Mouse (Mus musculus) CH12.LX (cell line): Measurements from ENCODE around the gene Itga4. TPM values are rescaled to one million over a fixed set of nuclear protein-coding genes. Genes with fewer than 3 reads are reported as not detected.

Source experiments
- DNase-seq: peaks from one replicate; pipeline ENCODE4 v3.0.0-alpha.2; 2013; ENCODE audit errors: extremely low read depth
- H3K27ac ChIP-seq: 2 replicates; pipeline ENCODE4 v1.5.1; 2012; ENCODE audit warnings: low read depth, mild to moderate bottlenecking, control low read depth, moderate library complexity; ENCODE audit not compliant: insufficient read depth
- H3K27me3 ChIP-seq: replicated peaks from 2 replicates; pipeline ENCODE3; 2012; ENCODE audit warnings: inconsistent platforms
- H3K36me3 ChIP-seq, 2 experiments: replicated peaks in 1 of 2; 2 replicates each; pipeline versions ENCODE3 to v1.6.1; 2012; ENCODE audit warnings: inconsistent platforms in 1 of 2, low read length in 1 of 2, mild to moderate bottlenecking in 1 of 2, mixed read lengths in 1 of 2, moderate library complexity in 1 of 2; ENCODE audit not compliant: control insufficient read depth in 1 of 2, insufficient read depth in 1 of 2
- H3K4me1 ChIP-seq, 2 experiments: 2 replicates each; pipeline ENCODE4 v1.6.1; 2012; ENCODE audit warnings: inconsistent platforms in 1 of 2, moderate library complexity in 1 of 2; ENCODE audit not compliant: insufficient read depth in 2 of 2, control insufficient read depth in 1 of 2
- H3K4me2 ChIP-seq: 2 replicates; pipeline ENCODE4 v1.6.1; 2012; ENCODE audit warnings: low read depth, mild to moderate bottlenecking, control low read depth; ENCODE audit not compliant: poor library complexity, insufficient read depth, severe bottlenecking
- H3K4me3 ChIP-seq, 3 experiments: fragments of 150-350 bp in 1 of 3; sonication (generic) in 1 of 3; replicated peaks in 1 of 3; 2 replicates each; pipeline versions ENCODE3 to v1.5.1; 2011 to 2012; ENCODE audit warnings: low read depth in 2 of 3, low read length in 2 of 3, mild to moderate bottlenecking in 2 of 3, moderate library complexity in 2 of 3, control low read depth in 1 of 3, improper control_type of control experiment in 1 of 3, inconsistent platforms in 1 of 3, mixed read lengths in 1 of 3; ENCODE audit not compliant: poor library complexity in 1 of 3
- H3K79me2 ChIP-seq: replicated peaks from 2 replicates; pipeline ENCODE4 v1.6.1; 2012; ENCODE audit warnings: mild to moderate bottlenecking, moderate library complexity; ENCODE audit not compliant: control insufficient read depth, poor library complexity, insufficient read depth, severe bottlenecking; ENCODE audit errors: extremely low read depth
- H3K9ac ChIP-seq: 2 replicates; pipeline ENCODE4 v1.6.1; 2012; ENCODE audit warnings: low read depth, mild to moderate bottlenecking, control low read depth, moderate library complexity; ENCODE audit not compliant: insufficient read depth
- H3K9me3 ChIP-seq: replicated peaks from 2 replicates; pipeline ENCODE3; 2012; ENCODE audit warnings: low read length, inconsistent platforms, mixed read lengths
- BHLHE40 ChIP-seq: IDR thresholded peaks from 2 replicates; pipeline ENCODE4 v1.6.1; 2011; ENCODE audit warnings: mild to moderate bottlenecking, low read depth, low read length, improper control_type of control experiment
- CHD1 ChIP-seq: IDR thresholded peaks from 2 replicates; pipeline ENCODE4 v1.6.1; 2012; ENCODE audit warnings: low read depth, low read length, improper control_type of control experiment, inconsistent platforms
- E2F4 ChIP-seq: IDR thresholded peaks from 2 replicates; pipeline ENCODE4 v1.6.1; 2011; ENCODE audit warnings: low read depth, low read length, improper control_type of control experiment; ENCODE audit not compliant: insufficient replicate concordance
- ELF1 ChIP-seq: IDR thresholded peaks from 2 replicates; pipeline ENCODE4 v1.6.1; 2014; ENCODE audit warnings: low read depth, mild to moderate bottlenecking, inconsistent platforms, low read length, improper control_type of control experiment
- EP300 ChIP-seq: IDR thresholded peaks from 2 replicates; pipeline ENCODE4 v1.6.1; 2011; ENCODE audit warnings: low read length, improper control_type of control experiment
- ETS1 ChIP-seq: conservative IDR thresholded peaks from 2 replicates; pipeline ENCODE4 v1.6.1; 2012; ENCODE audit warnings: low read depth, mild to moderate bottlenecking, inconsistent platforms, low read length, improper control_type of control experiment, moderate library complexity
- HCFC1 ChIP-seq: IDR thresholded peaks from 2 replicates; pipeline ENCODE4 v1.6.1; 2012; ENCODE audit warnings: low read depth, mild to moderate bottlenecking, inconsistent platforms, low read length, improper control_type of control experiment
- IRF4 ChIP-seq: IDR thresholded peaks from 2 replicates; pipeline ENCODE4 v1.6.1; 2014; ENCODE audit warnings: low read depth, mild to moderate bottlenecking, inconsistent platforms, low read length, improper control_type of control experiment
- JUN ChIP-seq: IDR thresholded peaks from 2 replicates; pipeline ENCODE4 v1.6.1; 2011; ENCODE audit warnings: low read depth, mild to moderate bottlenecking, low read length, improper control_type of control experiment, moderate library complexity; ENCODE audit not compliant: insufficient read depth
- JUND ChIP-seq: conservative IDR thresholded peaks from 2 replicates; pipeline ENCODE4 v1.6.1; 2011; ENCODE audit warnings: low read depth, low read length, improper control_type of control experiment
- KAT2A ChIP-seq: IDR thresholded peaks from 2 replicates; pipeline ENCODE4 v1.6.1; 2012; ENCODE audit warnings: low read length, improper control_type of control experiment, inconsistent platforms; ENCODE audit not compliant: insufficient replicate concordance
- MAFK ChIP-seq: IDR thresholded peaks from 2 replicates; pipeline ENCODE4 v1.6.1; 2011; ENCODE audit warnings: low read length, improper control_type of control experiment; ENCODE audit not compliant: insufficient replicate concordance
- MAX ChIP-seq: IDR thresholded peaks from 2 replicates; pipeline ENCODE4 v1.6.1; 2011; ENCODE audit warnings: low read length, improper control_type of control experiment
- MEF2A ChIP-seq: IDR thresholded peaks from 2 replicates; pipeline ENCODE4 v1.6.1; 2014; ENCODE audit warnings: low read depth, mild to moderate bottlenecking, inconsistent platforms, low read length, improper control_type of control experiment, borderline replicate concordance
- MXI1 ChIP-seq: IDR thresholded peaks from 2 replicates; pipeline ENCODE4 v1.6.1; 2011; ENCODE audit warnings: mild to moderate bottlenecking, low read depth, low read length, improper control_type of control experiment
- NELFE ChIP-seq: IDR thresholded peaks from 2 replicates; pipeline ENCODE4 v1.6.1; 2011; ENCODE audit warnings: low read depth, low read length, improper control_type of control experiment
- NRF1 ChIP-seq: IDR thresholded peaks from 2 replicates; pipeline ENCODE4 v1.6.1; 2014; ENCODE audit warnings: low read depth, mild to moderate bottlenecking, inconsistent platforms, low read length, improper control_type of control experiment, moderate library complexity
- POLR2A ChIP-seq: IDR thresholded peaks from 2 replicates; pipeline ENCODE4 v1.6.1; 2011; ENCODE audit warnings: low read depth, mild to moderate bottlenecking, improper control_type of control experiment, low read length
- POLR2AphosphoS2 ChIP-seq: IDR thresholded peaks from 2 replicates; pipeline ENCODE4 v1.6.1; 2011; ENCODE audit warnings: low read depth, low read length, improper control_type of control experiment
- RCOR1 ChIP-seq: conservative IDR thresholded peaks from 2 replicates; pipeline ENCODE4 v1.6.1; 2012; ENCODE audit warnings: low read depth, mild to moderate bottlenecking, inconsistent platforms, low read length, improper control_type of control experiment
- SIN3A ChIP-seq: IDR thresholded peaks from 2 replicates; pipeline ENCODE4 v1.6.1; 2012; ENCODE audit warnings: low read length, improper control_type of control experiment, inconsistent platforms
- SMC3 ChIP-seq: IDR thresholded peaks from 2 replicates; pipeline ENCODE4 v1.6.1; 2011; ENCODE audit warnings: low read depth, low read length, improper control_type of control experiment
- TCF12 ChIP-seq: IDR thresholded peaks from 2 replicates; pipeline ENCODE4 v1.6.1; 2014; ENCODE audit warnings: low read depth, mild to moderate bottlenecking, inconsistent platforms, low read length, improper control_type of control experiment
- UBTF ChIP-seq: IDR thresholded peaks from 2 replicates; pipeline ENCODE4 v1.6.1; 2012; ENCODE audit warnings: low read depth, mild to moderate bottlenecking, inconsistent platforms, low read length, improper control_type of control experiment, moderate library complexity
- USF1 ChIP-seq: IDR thresholded peaks from 2 replicates; pipeline ENCODE4 v1.6.1; 2014; ENCODE audit warnings: low read depth, mild to moderate bottlenecking, inconsistent platforms, low read length, improper control_type of control experiment
- ZC3H11A ChIP-seq: IDR thresholded peaks from 2 replicates; pipeline ENCODE4 v1.6.1; 2012; ENCODE audit warnings: low read depth, mild to moderate bottlenecking, inconsistent platforms, low read length, improper control_type of control experiment
- ZKSCAN1 ChIP-seq: IDR thresholded peaks from 2 replicates; pipeline ENCODE4 v1.6.1; 2012; ENCODE audit warnings: low read depth, inconsistent platforms, low read length, improper control_type of control experiment, borderline replicate concordance
- ZNF384 ChIP-seq: IDR thresholded peaks from 2 replicates; pipeline ENCODE4 v1.6.1; 2012; ENCODE audit warnings: low read depth, low read length, improper control_type of control experiment, inconsistent platforms
- dilution Hi-C: fragments of 300-500 bp; cut with MboI; formaldehyde crosslinking; loops from 2 replicates; pipeline ENCODE4 v1.14.3; 2020; ENCODE audit warnings: low sequenced_read_pairs; ENCODE audit not compliant: extremely low pct_unique_long_range_greater_than_20kb, extremely low pct_ligation_motif_present
- in situ Hi-C: fragments of 300-500 bp; cut with MboI; formaldehyde crosslinking; loops from 3 replicates; pipeline ENCODE4 v1.14.3; 2019; ENCODE audit warnings: low sequenced_read_pairs, low pct_ligation_motif_present, low pct_unique_long_range_greater_than_20kb, mixed read lengths
- polyA plus RNA-seq: library from polyadenylated mRNA; unstranded; fragments of >175 nt; gene quantifications from 2 replicates; pipeline ENCODE4 v1.2.1, GENCODE M21; 2012; ENCODE audit warnings: low read depth; ENCODE audit not compliant: insufficient read length
- total RNA-seq, 2 experiments: library from RNA; depleted of rRNA; stranded (reverse); fragments of 300-350 nt in 1 of 2; fragments of >200 nt in 1 of 2; gene quantifications; 2 replicates each; pipeline ENCODE4 v1.2.3; 2012 to 2014

The Itga4 gene
- total and polyA plus RNA-seq, 3 experiments, result 51.2 to 79.3 (median 54.3) TPM

DNA sequence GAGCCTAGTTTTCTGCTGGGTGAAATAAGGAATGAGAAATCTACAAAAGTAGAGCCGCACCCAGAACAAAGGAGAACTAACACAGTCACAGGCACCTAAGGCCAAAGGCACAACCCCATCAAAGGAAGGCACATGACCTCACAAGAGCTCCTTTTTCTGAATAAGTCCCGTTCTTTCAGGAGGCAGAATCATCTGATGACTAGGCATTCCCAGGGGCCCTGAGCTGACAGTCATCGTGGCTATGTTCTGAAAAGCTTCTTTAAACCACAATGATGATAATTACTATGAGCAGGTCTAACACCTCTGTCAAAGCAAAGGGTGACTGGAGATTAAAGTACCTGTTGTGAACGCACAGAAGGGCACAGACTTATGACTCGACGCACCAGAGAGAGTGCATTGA, 108.7 kb downstream of the Itga4 start:
- in situ Hi-C loops, result loop anchor here (25.0 kb wide), 3 partner anchors 273 to 402 kb away; partner anchors contain the start of gene Itprid2
- peaks cover 9% of the 10 kb centered on the region for H3K79me2 ChIP-seq

DNA sequence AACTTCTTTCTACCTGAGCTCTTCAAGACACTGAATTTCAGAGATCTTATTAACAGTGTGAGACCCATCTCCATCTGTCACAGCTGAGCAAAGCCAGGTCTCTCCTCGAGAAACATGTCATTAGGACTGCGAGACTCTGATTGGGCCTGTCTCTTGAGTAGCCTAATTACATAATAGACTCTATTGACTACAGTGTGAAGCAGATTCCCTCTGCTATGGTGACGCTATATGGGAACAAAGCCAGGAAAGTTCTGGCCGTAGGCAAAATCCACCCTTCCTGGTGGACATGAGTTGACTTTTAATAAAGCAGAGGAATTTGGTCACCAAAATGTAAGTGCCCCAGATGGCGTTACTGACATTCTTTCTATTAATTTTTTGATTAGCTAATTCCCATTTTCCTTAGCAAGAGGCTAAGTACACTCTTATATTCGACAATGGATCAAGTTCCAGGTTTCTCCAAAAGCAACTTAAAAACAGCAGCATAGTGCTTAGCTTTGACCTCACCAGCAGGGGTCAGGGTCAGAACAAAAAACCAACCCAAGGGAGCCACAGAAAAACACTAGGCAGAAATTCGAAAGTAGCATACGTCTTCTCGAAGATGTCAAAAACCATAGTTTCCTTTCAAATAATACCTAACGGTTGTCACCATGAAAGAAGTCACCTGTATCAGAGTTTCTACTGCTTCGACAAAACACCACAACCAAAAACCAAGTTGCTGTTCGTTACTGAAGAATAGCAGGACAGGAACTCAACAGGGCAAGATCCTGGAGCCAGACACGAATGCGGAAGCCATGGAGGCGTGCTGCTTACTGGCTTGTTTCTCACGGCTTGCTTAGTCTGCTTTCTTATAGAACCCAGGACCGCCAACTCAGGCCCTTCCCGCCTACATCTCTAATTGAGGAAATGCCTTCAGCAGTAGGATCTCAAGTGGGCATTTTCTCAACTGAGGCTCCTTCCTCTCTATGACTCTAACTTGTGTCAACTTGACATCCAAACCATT, 112.5 kb downstream of the Itga4 start:
- in situ Hi-C loops, result loop anchor here (25.0 kb wide), 3 partner anchors 270 to 405 kb away; partner anchors contain the start of gene Itprid2
- H3K27ac ChIP-seq, result peak overlapping the region; percentile 92
- peak overlapping the region; percentile 58 to 65 (median 62) for H3K4me3 ChIP-seq
- peak; percentile 79 for DNase-seq
- dilution Hi-C loops, result no loop called here
- H3K9ac ChIP-seq, result peak overlapping the region; percentile 67
- peaks cover 4 to 19% of the 10 kb centered on the region in 2 experiments for H3K36me3 ChIP-seq
- H3K4me2 ChIP-seq, result peak overlapping the region; percentile 57
- H3K79me2 ChIP-seq, result peaks cover 13% of the 10 kb centered on the region
- H3K27me3 ChIP-seq, result no peaks in the 10 kb centered on the region
- H3K9me3 ChIP-seq, result no peaks in the 10 kb centered on the region
- peaks cover 11 to 49% of the 10 kb centered on the region in 2 experiments for H3K4me1 ChIP-seq
- TF ChIP-seq JUN, result no peak
- peak; percentile 30; the same call in 1 of the 2 replicates for TF ChIP-seq NRF1
- peak; percentile 65 for TF ChIP-seq ZC3H11A
- TF ChIP-seq BHLHE40, result peak; percentile 33; the same call in 1 of the 2 replicates
- peak; percentile 78 for TF ChIP-seq ELF1
- peak; percentile 85 for TF ChIP-seq SMC3
- peak; percentile 70 for TF ChIP-seq SIN3A
- no peak; the same call in 1 of the 2 replicates for TF ChIP-seq CHD1
- 0 out of 2 replicates have a peak, but pooled peaks have one; percentile 25 for TF ChIP-seq E2F4
- TF ChIP-seq MXI1, result no peak
- TF ChIP-seq ZNF384, result no peak
- TF ChIP-seq TCF12, result 0 out of 2 replicates have a peak, but pooled peaks have one; percentile 31
- TF ChIP-seq MEF2A, result no peak; the same call in 1 of the 2 replicates
- TF ChIP-seq KAT2A, result no peak
- no peak for TF ChIP-seq NELFE
- TF ChIP-seq MAFK, result no peak
- no peak; the same call in 1 of the 2 replicates for TF ChIP-seq MAX
- TF ChIP-seq RCOR1, result no peak
- TF ChIP-seq HCFC1, result peak; percentile 13
- TF ChIP-seq POLR2AphosphoS2, result 0 out of 2 replicates have a peak, but pooled peaks have one; percentile 10
- TF ChIP-seq EP300, result no peak
- peak; percentile 24; the same call in 1 of the 2 replicates for TF ChIP-seq JUND
- no peak for TF ChIP-seq ZKSCAN1
- TF ChIP-seq IRF4, result peak; percentile 72; the same call in 1 of the 2 replicates

More for the DNA sequence above, 108.7 kb downstream of the Itga4 start:
- no peak overlapping the region for H3K4me3 ChIP-seq
- H3K9me3 ChIP-seq, result no peaks in the 10 kb centered on the region
- H3K27ac ChIP-seq, result peak overlapping the region; percentile 4; the same call in 1 of the 2 replicates
- no peak overlapping the region for H3K9ac ChIP-seq
- dilution Hi-C loops, result no loop called here
- H3K4me1 ChIP-seq, result peaks cover 8 to 39% of the 10 kb centered on the region in 2 experiments
- DNase-seq, result peak; percentile 69
- no peaks in the 10 kb centered on the region for H3K27me3 ChIP-seq
- peaks cover 16 to 42% of the 10 kb centered on the region in 2 experiments for H3K36me3 ChIP-seq
- TF ChIP-seq NRF1 (no peak), BHLHE40 (peak; percentile 81), USF1 (no peak), POLR2A (no peak), MAX (no peak), ETS1 (peak; percentile 46; the same call in 1 of the 2 replicates), JUND (no peak), EP300 (no peak), ELF1 (no peak), SMC3 (no peak), UBTF (no peak), MAFK (0 out of 2 replicates have a peak, but pooled peaks have one; percentile 5)
- H3K4me2 ChIP-seq, result peak overlapping the region; percentile 15; the same call in 1 of the 2 replicates
